Mouse (Mus musculus) heart, adult 2 months (tissue): Measurements from ENCODE around the gene Xylt1. TPM values are rescaled to one million over a fixed set of nuclear protein-coding genes. Genes with fewer than 3 reads are reported as not detected.

ENCODE experiments used
- DNase-seq, 2 experiments: peaks; one replicate each; pipeline ENCODE4 v3.0.0; 2021
- H3K27ac ChIP-seq: fragments of 200-600 bp; 2 replicates; pipeline ENCODE4 v1.8.1; 2022
- H3K27me3 ChIP-seq: fragments of 200-500 bp; 2 replicates; pipeline ENCODE4 v1.6.1; 2012; ENCODE audit warnings: mild to moderate bottlenecking, low read length, inconsistent platforms, mixed read lengths; ENCODE audit not compliant: control insufficient read depth, insufficient read depth
- H3K36me3 ChIP-seq: fragments of 200-500 bp; 2 replicates; pipeline ENCODE4 v1.6.1; 2012; ENCODE audit warnings: low read length, inconsistent platforms; ENCODE audit not compliant: control insufficient read depth, insufficient read depth
- H3K4me1 ChIP-seq: fragments of 200-500 bp; 2 replicates; pipeline ENCODE4 v1.6.1; 2011; ENCODE audit warnings: low read length; ENCODE audit not compliant: control insufficient read depth, insufficient read depth
- H3K4me3 ChIP-seq: fragments of 200-600 bp; 2 replicates; pipeline ENCODE4 v1.8.1; 2022
- H3K79me2 ChIP-seq: fragments of 200-500 bp; replicated peaks from 2 replicates; pipeline ENCODE4 v1.6.1; 2012; ENCODE audit warnings: mild to moderate bottlenecking, inconsistent platforms, low read length, moderate library complexity, mixed read lengths; ENCODE audit not compliant: control insufficient read depth, insufficient read depth
- H3K9ac ChIP-seq: fragments of 200-500 bp; 2 replicates; pipeline ENCODE4 v1.6.1; 2012; ENCODE audit warnings: low read depth, mild to moderate bottlenecking, control low read depth, inconsistent platforms, low read length, mixed read lengths
- CTCF ChIP-seq: fragments of 200-600 bp; IDR thresholded peaks from 2 replicates; pipeline ENCODE4 v1.8.1; 2022; ENCODE audit warnings: antibody characterized with exemption, mild to moderate bottlenecking, moderate library complexity
- EP300 ChIP-seq: fragments of 200-500 bp; IDR thresholded peaks from 2 replicates; pipeline ENCODE4 v1.6.1; 2011; ENCODE audit warnings: low read depth, low read length, control low read depth; ENCODE audit not compliant: insufficient read depth
- POLR2A ChIP-seq: fragments of 200-500 bp; IDR thresholded peaks from 2 replicates; pipeline ENCODE4 v1.6.1; 2011; ENCODE audit warnings: mild to moderate bottlenecking, low read depth, low read length, control low read depth; ENCODE audit not compliant: insufficient read depth
- WGBS: fragments of 180-500 bp; shearing (Covaris S2); methylation state at CpG from one replicate; pipeline ENCODE4 v1.1.7; 2018; 5-methylcytosine and 5-hydroxymethylcytosine counted together
- intact Hi-C: fragments of 180-260 bp; cut with DNase I; formaldehyde crosslinking; loops from one replicate; pipeline ENCODE4 v1.15.1; 2025
- polyA plus RNA-seq: library from polyadenylated mRNA; depleted of rRNA; stranded (reverse); fragments of >200 nt; gene quantifications from 2 replicates; pipeline ENCODE4 v1.2.3, GENCODE M21; 2012
- total RNA-seq, 2 experiments: library from RNA; stranded (reverse); gene quantifications; 2 replicates each; pipeline ENCODE4 v1.2.3; 2021

Gene Xylt1
- total and polyA plus RNA-seq, 3 experiments = 1.2 to 2.3 (median 1.4) TPM

- H3K4me1 ChIP-seq = no peaks in the 10 kb centered on the region
- H3K4me3 ChIP-seq = no peak overlapping the region
- H3K27me3 ChIP-seq = no peaks in the 10 kb centered on the region
- DNase-seq = no peak
- H3K79me2 ChIP-seq = no peaks in the 10 kb centered on the region
- 86% methylated on average over 4 of the region's 4 CpGs for WGBS
- H3K27ac ChIP-seq = no peak overlapping the region
- no peaks in the 10 kb centered on the region for H3K36me3 ChIP-seq
- no peak for TF ChIP-seq EP300
- no peak for TF ChIP-seq POLR2A
- TF ChIP-seq CTCF = no peak
- no peak overlapping the region for H3K9ac ChIP-seq
- intact Hi-C loops = no loop called here
These were observed 254.8 kb downstream of the Xylt1 start for GRCm38 (mm10) chr7:117635584-117635983.

- Histone ChIP-seq H3K27ac (no peak overlapping the region), H3K4me3 (no peak overlapping the region), H3K36me3 (no peaks in the 10 kb centered on the region), H3K27me3 (no peaks in the 10 kb centered on the region), H3K79me2 (no peaks in the 10 kb centered on the region), H3K9ac (no peak overlapping the region), H3K4me1 (no peaks in the 10 kb centered on the region)
- no peak for DNase-seq
- intact Hi-C loops = no loop called here
- TF ChIP-seq POLR2A = no peak
- no peak for TF ChIP-seq CTCF
- no peak for TF ChIP-seq EP300
- 74% methylated on average over 3 of the region's 3 CpGs for WGBS
These were observed 255.9 kb downstream of the Xylt1 start for GRCm38 (mm10) chr7:117636713-117637112.

GRCm38 (mm10) chr7:117637997-117638396 is 257.2 kb downstream of the Xylt1 start:
- no peak for DNase-seq
- no peaks in the 10 kb centered on the region for H3K4me1 ChIP-seq
- 97% methylated on average over 2 of the region's 2 CpGs for WGBS
- intact Hi-C loops = no loop called here
- TF ChIP-seq EP300 (no peak), POLR2A (no peak), CTCF (no peak)
- no peaks in the 10 kb centered on the region for H3K79me2 ChIP-seq
- H3K9ac ChIP-seq = no peak overlapping the region
- H3K4me3 ChIP-seq = no peak overlapping the region
- H3K36me3 ChIP-seq = no peaks in the 10 kb centered on the region
- H3K27ac ChIP-seq = no peak overlapping the region
- no peaks in the 10 kb centered on the region for H3K27me3 ChIP-seq

GRCm38 (mm10) chr7:117652637-117653036 is 271.9 kb downstream of the Xylt1 start:
- Histone ChIP-seq H3K4me1 (no peaks in the 10 kb centered on the region), H3K27me3 (no peaks in the 10 kb centered on the region), H3K27ac (no peak overlapping the region), H3K9ac (no peak overlapping the region), H3K79me2 (no peaks in the 10 kb centered on the region), H3K4me3 (no peak overlapping the region), H3K36me3 (no peaks in the 10 kb centered on the region)
- TF ChIP-seq POLR2A (no peak), CTCF (no peak)
- no peak for DNase-seq
- intact Hi-C loops = no loop called here
- 73% methylated on average over 1 of the region's 1 CpGs for WGBS

- no peak for DNase-seq
- 97% methylated on average over 5 of the region's 5 CpGs for WGBS
- TF ChIP-seq EP300 (no peak), POLR2A (no peak), CTCF (no peak)
- Histone ChIP-seq H3K4me3 (no peak overlapping the region), H3K79me2 (no peaks in the 10 kb centered on the region), H3K27ac (no peak overlapping the region), H3K9ac (no peak overlapping the region), H3K4me1 (no peaks in the 10 kb centered on the region), H3K27me3 (no peaks in the 10 kb centered on the region), H3K36me3 (no peaks in the 10 kb centered on the region)
- intact Hi-C loops = no loop called here
These were observed 275.0 kb downstream of the Xylt1 start for GRCm38 (mm10) chr7:117655732-117656131.

- 87% methylated on average over 4 of the region's 4 CpGs for WGBS
- H3K79me2 ChIP-seq = no peaks in the 10 kb centered on the region
- no peak for DNase-seq
- H3K4me3 ChIP-seq = no peak overlapping the region
- H3K27me3 ChIP-seq = no peaks in the 10 kb centered on the region
- TF ChIP-seq POLR2A (no peak), EP300 (no peak), CTCF (no peak)
- no peak overlapping the region for H3K27ac ChIP-seq
- no peak overlapping the region for H3K9ac ChIP-seq
- H3K4me1 ChIP-seq = no peaks in the 10 kb centered on the region
- intact Hi-C loops = no loop called here
- H3K36me3 ChIP-seq = no peaks in the 10 kb centered on the region
These were observed 277.4 kb downstream of the Xylt1 start for GRCm38 (mm10) chr7:117658180-117658579.

- Histone ChIP-seq H3K79me2 (no peaks in the 10 kb centered on the region), H3K27me3 (no peaks in the 10 kb centered on the region), H3K36me3 (no peaks in the 10 kb centered on the region), H3K9ac (no peak overlapping the region), H3K27ac (no peak overlapping the region), H3K4me3 (no peak overlapping the region), H3K4me1 (no peaks in the 10 kb centered on the region)
- no peak for DNase-seq
- TF ChIP-seq POLR2A (no peak), CTCF (no peak), EP300 (no peak)
- intact Hi-C loops = no loop called here
- WGBS = 70% methylated on average over 4 of the region's 4 CpGs
These were observed 278.0 kb downstream of the Xylt1 start for GRCm38 (mm10) chr7:117658739-117659138.
